ENCODE assay signal across 10 mouse cellular contexts in genomic region chr5:138970056-138970490, GRCm38 (mm10). TPM values are rescaled to one million over a fixed set of nuclear protein-coding genes. Genes with fewer than 3 reads are reported as not detected.
DNase-seq lines count a peak whose midpoint lies in the region; ATAC-seq and TF ChIP-seq lines count a peak whose summit lies in the region.
"Had no signal": no experiment of that assay in that cellular context is flagged by ENCODE, and none has a peak within 500 bp of the region (broad histone marks: within the 10 kb centered on the region; RNA-seq: fewer than 3 reads in every experiment).

No protein-coding gene starts in this region.

- TF ChIP-seq POLR2A in brain, embryonic 14.5 days (IDR thresholded peaks at IDR 0.05; ENCODE audit: borderline replicate concordance, extremely low read depth, insufficient read depth, insufficient read length, poor library complexity, severe bottlenecking) = no peak

- H3K9ac ChIP-seq in intestine, embryonic 15.5 days = no peak overlapping the region

- no peaks in the 10 kb centered on the region for H3K27me3 ChIP-seq in intestine, embryonic 15.5 days (replicated peaks)

- peak overlapping the region; percentile 64; the same call in 1 of the 2 replicates for H3K27ac ChIP-seq in intestine, embryonic 15.5 days
- H3K27ac ChIP-seq: midbrain, embryonic 10.5 days had no signal

- no peak overlapping the region for H3K4me2 ChIP-seq in intestine, embryonic 15.5 days (replicated peaks)

- no peaks in the 10 kb centered on the region for H3K9me3 ChIP-seq in intestine, embryonic 15.5 days
- H3K9me3 ChIP-seq: midbrain, embryonic 10.5 days had no signal

- intact Hi-C loops in heart, postnatal 25 days (cut with DNase I) = no loop called here
- intact Hi-C loops in left cerebral cortex, postnatal 36 days (cut with DNase I) = no loop called here

- peaks cover 30% of the 10 kb centered on the region for H3K4me1 ChIP-seq in intestine, embryonic 15.5 days (replicated peaks)

- WGBS in intestine, embryonic 15.5 days = 39% methylated on average over 7 of the region's 7 CpGs

- TF ChIP-seq CTCF in brain, embryonic 14.5 days (IDR thresholded peaks at IDR 0.05; ENCODE audit: borderline replicate concordance, extremely low read depth, insufficient read depth, insufficient read length) = no peak

- H3K4me3 ChIP-seq in intestine, embryonic 15.5 days (replicated peaks) = no peak overlapping the region
- H3K4me3 ChIP-seq: midbrain, embryonic 10.5 days had no signal

- H3K36me3 ChIP-seq in intestine, embryonic 15.5 days = 0 out of 2 replicates have a peak, but pooled peaks cover 2% of the 10 kb centered on the region
- H3K36me3 ChIP-seq: midbrain, embryonic 10.5 days had no signal

- ATAC-seq in intestine, embryonic 15.5 days = peak; percentile 41

- DNase-seq in heart, adult 18-20 months = peak; percentile 68 to 77
- no peak for DNase-seq in heart, postnatal 25 days (ENCODE audit: low spot score)
- DNase-seq in brain, embryonic 14.5 days (ENCODE audit: low read depth) = peak; percentile 73
- DNase-seq in lung, postnatal 10 days = peak; percentile 80
- no peak for DNase-seq in c-Kit-positive CD71-positive TER-119-positive erythroid progenitor cells, embryonic 14.5 days (ENCODE audit: low spot score)
- DNase-seq in left cerebral cortex, postnatal 36 days (ENCODE audit: low spot score in 2 of 2) = no peak
- DNase-seq in urinary bladder, postnatal 10 days (ENCODE audit: low spot score) = no peak
- DNase-seq: right cerebral cortex, postnatal 14 days had no signal

RNA-seq across cellular contexts. Expression of gene Pdgfa, which starts 27.1 kb away (rescaled TPM):
- total RNA-seq in heart, adult 18-20 months (2021) = 10 to 100 TPM; 15.5 to 21.7 TPM
- 10 to 100 TPM; 23.3 to 27.2 TPM for total RNA-seq in heart, postnatal 25 days (2021)
- polyA plus RNA-seq in brain, embryonic 14.5 days (2012; rRNA removed) = 6.5 and 9.7 TPM in 2 replicates
- polyA plus RNA-seq in intestine, embryonic 15.5 days (2015; fragmentation: Nextera tagmentation; extraction: Ambion mirVana) = 48.5 and 48.8 TPM in 2 replicates
- total RNA-seq in left cerebral cortex, postnatal 36 days (2021) = 10 to 100 TPM; 49.1 to 58.9 TPM

Comparison
In these comparisons a context has a peak if more than half of its experiments do, and no peak if none do; other contexts are left out.
1. DNase-seq: peak in heart, adult 18-20 months (2 of 2), brain, embryonic 14.5 days (single experiment) and lung, postnatal 10 days (single experiment); none in heart, postnatal 25 days (single experiment), c-Kit-positive CD71-positive TER-119-positive erythroid progenitor cells, embryonic 14.5 days (single experiment), left cerebral cortex, postnatal 36 days (0 of 2) and urinary bladder, postnatal 10 days (single experiment).